ENCODE assay signal across 10 mouse cellular contexts in the genomic region with DNA sequence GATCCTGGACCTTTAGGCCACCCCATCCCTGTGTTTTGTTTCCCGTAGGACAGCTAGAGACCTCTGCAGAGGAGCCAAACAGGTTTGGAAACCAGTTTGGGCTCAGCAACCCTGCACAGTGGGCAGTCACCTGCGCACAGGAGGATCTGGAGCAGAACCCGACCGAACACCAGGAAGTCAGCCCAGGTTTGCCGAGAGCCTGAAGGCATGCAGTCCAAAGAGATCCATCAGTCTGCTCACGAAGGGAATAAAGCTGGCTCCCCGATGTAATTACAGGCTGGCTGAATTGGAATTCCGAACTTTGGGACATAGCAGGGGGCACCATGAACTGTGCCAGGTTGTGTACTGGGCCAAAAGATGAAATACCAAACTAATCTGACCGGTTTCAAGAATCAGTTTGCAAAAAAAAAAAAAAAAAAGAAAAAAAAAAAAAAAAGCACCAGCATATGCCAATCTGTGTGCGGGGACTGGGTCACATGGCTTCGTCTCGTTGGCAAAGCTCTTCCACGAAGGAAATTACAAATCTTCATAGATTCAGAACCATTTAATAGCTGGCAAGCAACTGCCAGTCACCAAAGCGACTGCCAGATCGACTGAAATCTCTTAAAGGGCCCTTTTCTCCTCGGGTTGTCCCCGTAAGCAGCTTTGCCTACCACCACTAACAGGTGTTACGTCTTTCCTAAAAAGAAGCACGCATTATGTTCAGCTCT.
DNase-seq lines count a peak whose midpoint lies in the region; TF ChIP-seq lines count a peak whose summit lies in the region.
"Had no signal": no experiment of that assay in that cellular context is flagged by ENCODE, and none has a peak within 500 bp of the region (broad histone marks: within the 10 kb centered on the region; RNA-seq: fewer than 3 reads in every experiment).

No protein-coding gene starts in this region.

- H3K4me1 ChIP-seq in cerebellum, adult 2 months (ENCODE audit: control insufficient read depth, insufficient read depth, low read length): peaks cover 8% of the 10 kb centered on the region; the same call in 1 of the 2 replicates
- no peaks in the 10 kb centered on the region for H3K4me1 ChIP-seq in kidney, adult 2 months (ENCODE audit: control insufficient read depth, insufficient read depth, low read length)

- WGBS in cerebellum, adult 2 months: 15% methylated on average over 19 of the region's 19 CpGs
- WGBS in kidney, adult 2 months: 70% methylated on average over 19 of the region's 19 CpGs

- H3K27me3 ChIP-seq in cerebellum, adult 2 months (ENCODE audit: control insufficient read depth, insufficient read depth, low read length): no peaks in the 10 kb centered on the region; the same call in 1 of the 2 replicates
- no peaks in the 10 kb centered on the region for H3K27me3 ChIP-seq in kidney, adult 2 months (replicated peaks; ENCODE audit: control insufficient read depth, insufficient read depth, low read length)
- H3K27me3 ChIP-seq: embryonic facial prominence, embryonic 13.5 days; heart, embryonic 15.5 days had no signal

- DNase-seq in ovary, postnatal 36 days (ENCODE audit: low spot score): peak; percentile 10
- no peak for DNase-seq in ovary, postnatal 14 days (ENCODE audit: low spot score)
- peak; percentile 81 to 91 for DNase-seq in cerebellum, adult 2 months
- DNase-seq in kidney, adult 2 months: peak; percentile 43
- DNase-seq in urinary bladder, postnatal 25 days (ENCODE audit: low spot score): peak; percentile 41
- DNase-seq in heart, adult 18-20 months: no peak
- DNase-seq in lung, postnatal 10 days: no peak

- TF ChIP-seq POLR2A in cerebellum, adult 2 months (IDR thresholded peaks at IDR 0.05; ENCODE audit: borderline replicate concordance, insufficient read depth, low read length): no peak
- no peak for TF ChIP-seq POLR2A in kidney, adult 2 months (IDR thresholded peaks at IDR 0.05; ENCODE audit: low read depth, low read length)

- H3K36me3 ChIP-seq in kidney, adult 2 months (ENCODE audit: control insufficient read depth, insufficient read depth, low read length): no peaks in the 10 kb centered on the region
- H3K36me3 ChIP-seq: embryonic facial prominence, embryonic 13.5 days; heart, embryonic 15.5 days had no signal

- H3K4me3 ChIP-seq in cerebellum, adult 2 months (replicated peaks; ENCODE audit: insufficient read depth, low read depth, low read length): no peak overlapping the region
- H3K4me3 ChIP-seq in kidney, adult 2 months (ENCODE audit: insufficient read depth, low read depth, low read length): no peak overlapping the region
- H3K4me3 ChIP-seq: embryonic facial prominence, embryonic 13.5 days; heart, embryonic 15.5 days had no signal

- no peak overlapping the region for H3K27ac ChIP-seq in cerebellum, adult 2 months (ENCODE audit: insufficient read depth, low read length)
- no peak overlapping the region for H3K27ac ChIP-seq in kidney, adult 2 months (ENCODE audit: insufficient read depth, low read depth, low read length)
- H3K27ac ChIP-seq: embryonic facial prominence, embryonic 13.5 days; heart, embryonic 15.5 days; hindbrain, postnatal 0 days had no signal

- TF ChIP-seq CTCF in cerebellum, adult 2 months (IDR thresholded peaks at IDR 0.05; ENCODE audit: borderline replicate concordance, insufficient read depth, low read depth, low read length): no peak
- TF ChIP-seq CTCF in kidney, adult 2 months (conservative IDR thresholded peaks at IDR 0.05; ENCODE audit: insufficient read depth, insufficient read length, low read depth, low read length): no peak

Comparison
In these comparisons a context has a peak if more than half of its experiments do, and no peak if none do; other contexts are left out.
1. DNase-seq: peak in ovary, postnatal 36 days (single experiment), cerebellum, adult 2 months (2 of 2), kidney, adult 2 months (single experiment) and urinary bladder, postnatal 25 days (single experiment); none in ovary, postnatal 14 days (single experiment), heart, adult 18-20 months (0 of 2) and lung, postnatal 10 days (single experiment).